Mouse (Mus musculus) spleen, adult 2 months (tissue): ENCODE measurements at regions not wholly inside any gene's neighbourhood (a gene's known extent, or its start where the extent isn't known, plus 50 kb on each side); places are given as distances from the start of the nearest gene placed in this dataset.

Experiments used
- CTCF ChIP-seq: fragments of 200-500 bp; IDR thresholded peaks from 2 replicates; pipeline ENCODE4 v1.5.1; 2011; ENCODE audit warnings: mild to moderate bottlenecking, inconsistent platforms; ENCODE audit not compliant: insufficient read depth, insufficient read length, insufficient replicate concordance; ENCODE audit errors: extremely low read depth
- POLR2A ChIP-seq: fragments of 200-500 bp; IDR thresholded peaks from 2 replicates; pipeline ENCODE4 v1.6.1; 2011; ENCODE audit warnings: low read depth, low read length, inconsistent platforms

GRCm38 (mm10) chr17:78023507-78024355 lies 176.3 kb upstream of the Crim1 start:
- no peak for TF ChIP-seq CTCF
- no peak for TF ChIP-seq POLR2A
